Mouse (Mus musculus): ENCODE results near the gene Slc25a28. TPM values are rescaled to one million over a fixed set of nuclear protein-coding genes. Genes with fewer than 3 reads are reported as not detected.
A peak's percentile ranks its signal among the peaks of the same experiment; 100 is the strongest.

Gene Slc25a28
- polyA plus RNA-seq, 1 experiment from 2014 or later: 19.5 TPM

DNA sequence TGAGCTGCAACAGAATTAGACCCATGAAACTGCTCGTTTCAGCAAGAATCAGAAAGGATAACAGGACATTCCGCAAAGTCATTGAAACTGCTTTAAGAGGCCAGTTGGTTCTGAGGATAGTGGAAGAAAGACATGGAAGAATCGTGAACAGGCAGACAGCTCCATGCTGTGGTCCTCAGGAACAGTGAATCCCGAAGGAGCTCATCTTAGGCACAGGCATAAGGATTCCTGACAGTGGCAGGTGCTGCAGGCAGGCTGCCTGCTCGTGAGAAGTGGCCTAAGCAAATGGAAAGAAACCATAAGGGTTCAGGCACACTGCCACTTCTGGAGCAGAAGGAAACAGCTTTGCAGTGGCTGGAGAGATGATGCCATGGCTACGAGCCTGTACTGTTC lies 25.1 kb upstream of the Slc25a28 start:
- Histone ChIP-seq H3K9me3 (replicated peaks) (no peaks in the 10 kb centered on the region), H3K4me1 (no peaks in the 10 kb centered on the region), H3K27ac (replicated peaks) (no peak overlapping the region), H3K4me3 (replicated peaks) (no peak overlapping the region), H3K27me3 (no peaks in the 10 kb centered on the region), H3K9ac (no peak overlapping the region), H3K36me3 (peaks cover 38% of the 10 kb centered on the region), H3K4me2 (replicated peaks) (no peak overlapping the region)
- no peak for ATAC-seq (ENCODE audit: insufficient number of reproducible peaks, low FRiP score, low TSS enrichment, low read depth)
- 80% methylated on average over 6 of the region's 6 CpGs for WGBS

GRCm38 (mm10) chr19:43699021-43699762 lies 24.5 kb upstream of the Slc25a28 start:
- WGBS: 69% methylated on average over 11 of the region's 11 CpGs
- Histone ChIP-seq H3K4me1 (no peaks in the 10 kb centered on the region), H3K9me3 (replicated peaks) (no peaks in the 10 kb centered on the region), H3K9ac (no peak overlapping the region), H3K4me2 (replicated peaks) (no peak overlapping the region), H3K27me3 (no peaks in the 10 kb centered on the region), H3K27ac (replicated peaks) (no peak overlapping the region), H3K36me3 (peaks cover 32% of the 10 kb centered on the region), H3K4me3 (replicated peaks) (no peak overlapping the region)
- no peak for ATAC-seq (ENCODE audit: insufficient number of reproducible peaks, low FRiP score, low TSS enrichment, low read depth)

- H3K9ac ChIP-seq: no peak overlapping the region
- no peaks in the 10 kb centered on the region for H3K4me1 ChIP-seq
- H3K9me3 ChIP-seq (replicated peaks): no peaks in the 10 kb centered on the region
- 89% methylated on average over 5 of the region's 5 CpGs for WGBS
- H3K27ac ChIP-seq (replicated peaks): no peak overlapping the region
- H3K4me2 ChIP-seq (replicated peaks): no peak overlapping the region
- no peak overlapping the region for H3K4me3 ChIP-seq (replicated peaks)
- ATAC-seq (ENCODE audit: insufficient number of reproducible peaks, low FRiP score, low TSS enrichment, low read depth): no peak
- H3K36me3 ChIP-seq: peaks cover 26% of the 10 kb centered on the region
- H3K27me3 ChIP-seq: no peaks in the 10 kb centered on the region
These were observed 23.1 kb upstream of the Slc25a28 start for GRCm38 (mm10) chr19:43697666-43698370.

GRCm38 (mm10) chr19:43695514-43695964 lies 20.9 kb upstream of the Slc25a28 start:
- no peak for ATAC-seq (ENCODE audit: insufficient number of reproducible peaks, low FRiP score, low TSS enrichment, low read depth)
- 68% methylated on average over 10 of the region's 10 CpGs for WGBS
- no peak overlapping the region for H3K4me3 ChIP-seq (replicated peaks)

GRCm38 (mm10) chr19:43692815-43693214 lies 18.1 kb upstream of the Slc25a28 start:
- Histone ChIP-seq H3K4me3 (replicated peaks) (no peak overlapping the region), H3K9ac (no peak overlapping the region), H3K9me3 (replicated peaks) (no peaks in the 10 kb centered on the region), H3K36me3 (peaks cover 6% of the 10 kb centered on the region; the same call in 1 of the 2 replicates), H3K4me2 (replicated peaks) (no peak overlapping the region), H3K27me3 (no peaks in the 10 kb centered on the region), H3K4me1 (peaks cover 10% of the 10 kb centered on the region; the same call in 1 of the 2 replicates), H3K27ac (replicated peaks) (no peak overlapping the region)
- ATAC-seq (ENCODE audit: insufficient number of reproducible peaks, low FRiP score, low TSS enrichment, low read depth): no peak
- 79% methylated on average over 14 of the region's 14 CpGs for WGBS

More at GRCm38 (mm10) chr19:43695514-43695964, 20.9 kb upstream of the Slc25a28 start:
- H3K4me2 ChIP-seq (replicated peaks): no peak overlapping the region
- H3K9me3 ChIP-seq (replicated peaks): no peaks in the 10 kb centered on the region
- no peak overlapping the region for H3K27ac ChIP-seq (replicated peaks)
- H3K27me3 ChIP-seq: no peaks in the 10 kb centered on the region
- H3K36me3 ChIP-seq: peaks cover 18% of the 10 kb centered on the region
- H3K4me1 ChIP-seq: no peaks in the 10 kb centered on the region
- H3K9ac ChIP-seq: no peak overlapping the region

DNA sequence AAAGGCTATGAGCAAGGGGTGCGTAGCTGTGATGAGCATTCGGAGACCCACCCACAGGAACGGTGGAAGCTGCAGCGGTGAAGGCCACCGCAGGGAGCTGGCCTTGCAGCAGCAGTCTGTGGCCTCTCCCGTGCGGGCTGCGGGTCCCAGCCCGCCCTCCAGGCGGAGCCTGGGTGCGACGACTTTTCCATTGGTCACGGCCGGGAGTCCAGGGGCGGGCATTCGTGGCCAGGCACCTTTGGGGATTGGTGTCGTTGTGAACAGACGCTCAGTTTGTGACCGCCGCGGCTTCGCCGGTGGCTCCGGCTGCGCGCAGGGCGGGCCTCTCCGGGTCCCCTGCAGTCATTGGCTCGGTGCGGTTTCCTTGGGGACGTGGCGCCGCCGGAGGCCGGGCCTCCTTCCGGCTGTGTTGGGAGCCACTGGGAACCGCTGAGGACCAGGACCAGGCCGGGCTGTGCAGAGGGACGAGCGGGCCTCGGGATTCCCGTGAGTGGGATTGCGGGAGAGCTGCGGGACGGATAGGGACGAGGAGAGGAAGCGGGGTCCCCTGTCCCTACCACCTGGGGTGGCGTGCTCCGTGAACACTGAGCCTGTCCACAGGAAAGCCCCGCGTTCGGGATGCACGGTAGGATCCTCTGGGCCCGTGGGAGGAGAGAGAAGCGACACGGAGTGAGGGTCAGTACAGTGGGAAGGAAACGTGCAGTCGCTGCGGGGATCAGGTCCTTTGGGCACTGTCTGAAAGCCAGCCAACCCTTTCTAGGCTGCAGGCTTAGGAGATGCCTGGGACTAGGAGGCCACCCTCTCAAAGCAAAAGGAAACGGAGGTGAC lies 15.0 kb upstream of the Slc25a28 start, which contains the start of gene Entpd7:
Gene Entpd7, plus strand, starts transcription at position 254 of the 828 bp plus-strand sequence.
- peaks cover 10% of the 10 kb centered on the region; the same call in 1 of the 2 replicates for H3K4me1 ChIP-seq
- 0 out of 2 replicates have a peak within 1 kb of the TSS, but pooled peaks have one; percentile 35 for H3K27ac ChIP-seq (replicated peaks)
- peak within 1 kb of the TSS; percentile 68 for H3K4me3 ChIP-seq (replicated peaks)
- H3K36me3 ChIP-seq: peaks cover 6% of the 10 kb centered on the region; the same call in 1 of the 2 replicates
- H3K9me3 ChIP-seq (replicated peaks): no peaks in the 10 kb centered on the region
- no peaks in the 10 kb centered on the region for H3K27me3 ChIP-seq
- 0% methylated on average over 57 of the region's 60 CpGs for WGBS
- peak within 1 kb of the TSS; percentile 62 for H3K4me2 ChIP-seq (replicated peaks)
- peak; percentile 99 for ATAC-seq (ENCODE audit: insufficient number of reproducible peaks, low FRiP score, low TSS enrichment, low read depth)
- H3K9ac ChIP-seq: peak within 1 kb of the TSS; percentile 44

GRCm38 (mm10) chr19:43681541-43681940 lies 6.9 kb upstream of the Slc25a28 start:
- H3K4me2 ChIP-seq (replicated peaks): no peak overlapping the region
- 84% methylated on average over 4 of the region's 4 CpGs for WGBS
- no peaks in the 10 kb centered on the region for H3K9me3 ChIP-seq (replicated peaks)

GRCm38 (mm10) chr19:43679474-43679981 lies 4.8 kb upstream of the Slc25a28 start:
- no peak for ATAC-seq (ENCODE audit: insufficient number of reproducible peaks, low FRiP score, low TSS enrichment, low read depth)
- WGBS: 78% methylated on average over 10 of the region's 10 CpGs
- no peak overlapping the region for H3K9ac ChIP-seq

More at GRCm38 (mm10) chr19:43681541-43681940, 6.9 kb upstream of the Slc25a28 start:
- Histone ChIP-seq H3K27me3 (no peaks in the 10 kb centered on the region), H3K27ac (replicated peaks) (no peak overlapping the region), H3K36me3 (no peaks in the 10 kb centered on the region), H3K4me1 (peaks cover 2% of the 10 kb centered on the region; the same call in 1 of the 2 replicates), H3K4me3 (replicated peaks) (no peak overlapping the region), H3K9ac (no peak overlapping the region)
- no peak for ATAC-seq (ENCODE audit: insufficient number of reproducible peaks, low FRiP score, low TSS enrichment, low read depth)

GRCm38 (mm10) chr19:43678467-43679003 lies 3.9 kb upstream of the Slc25a28 start:
- Histone ChIP-seq H3K36me3 (no peaks in the 10 kb centered on the region), H3K4me1 (peaks cover 14% of the 10 kb centered on the region), H3K9me3 (replicated peaks) (no peaks in the 10 kb centered on the region), H3K9ac (no peak overlapping the region), H3K27ac (replicated peaks) (no peak overlapping the region), H3K4me2 (replicated peaks) (no peak overlapping the region), H3K27me3 (no peaks in the 10 kb centered on the region), H3K4me3 (replicated peaks) (no peak overlapping the region)
- WGBS: 74% methylated on average over 8 of the region's 8 CpGs
- no peak for ATAC-seq (ENCODE audit: insufficient number of reproducible peaks, low FRiP score, low TSS enrichment, low read depth)

More at GRCm38 (mm10) chr19:43679474-43679981, 4.8 kb upstream of the Slc25a28 start:
- no peaks in the 10 kb centered on the region for H3K36me3 ChIP-seq
- H3K4me1 ChIP-seq: peaks cover 11% of the 10 kb centered on the region
- no peaks in the 10 kb centered on the region for H3K9me3 ChIP-seq (replicated peaks)
- H3K27me3 ChIP-seq: no peaks in the 10 kb centered on the region
- H3K4me3 ChIP-seq (replicated peaks): no peak overlapping the region
- H3K27ac ChIP-seq (replicated peaks): no peak overlapping the region
- no peak overlapping the region for H3K4me2 ChIP-seq (replicated peaks)

DNA sequence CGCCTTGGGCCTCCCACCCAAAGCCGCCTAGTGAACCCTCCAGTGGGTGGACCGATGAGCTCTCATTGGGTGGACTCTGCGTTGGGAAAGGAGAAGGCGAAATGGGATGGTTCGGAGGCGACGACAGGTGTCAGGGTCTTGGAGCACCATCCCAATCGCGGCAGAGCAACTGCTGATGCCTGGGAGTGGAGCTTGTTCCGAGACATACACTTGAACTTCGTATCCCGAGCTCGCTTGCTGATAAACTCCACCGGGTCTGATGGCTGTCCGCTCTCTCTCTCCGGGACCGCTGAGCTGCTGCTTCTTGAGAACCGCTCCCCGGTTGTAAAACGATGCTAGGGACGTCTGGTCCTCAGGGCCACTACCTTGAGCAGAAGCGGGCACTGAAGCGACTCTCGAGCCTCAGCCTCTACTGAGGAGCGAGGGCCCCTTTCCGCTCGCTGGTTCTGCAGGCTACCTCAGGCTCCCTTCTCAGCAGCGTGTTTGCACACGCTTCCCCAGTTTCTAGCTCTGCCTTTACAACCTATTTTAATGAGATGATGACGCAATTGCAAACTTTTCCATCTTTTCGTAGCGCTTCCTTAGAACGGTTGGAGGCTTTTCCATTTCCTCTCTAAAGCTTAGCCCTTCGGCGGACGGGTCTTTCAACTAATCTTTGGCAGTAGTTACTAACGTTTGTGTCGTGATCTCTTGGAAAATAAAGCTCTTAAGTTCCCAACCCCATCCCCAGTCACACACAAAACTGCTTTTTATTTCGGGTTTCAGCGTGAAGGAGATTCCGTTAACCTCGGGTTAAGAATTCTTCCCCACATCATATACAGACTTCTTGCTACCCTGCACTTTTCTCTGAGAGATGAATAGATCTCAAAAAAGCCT lies 1.1 kb upstream of the Slc25a28 start:
- Histone ChIP-seq H3K9me3 (replicated peaks) (no peaks in the 10 kb centered on the region), H3K4me3 (replicated peaks) (peak overlapping the region; percentile 93), H3K4me1 (peaks cover 26% of the 10 kb centered on the region), H3K27ac (replicated peaks) (peak overlapping the region; percentile 98), H3K36me3 (no peaks in the 10 kb centered on the region), H3K27me3 (no peaks in the 10 kb centered on the region), H3K4me2 (replicated peaks) (peak overlapping the region; percentile 93), H3K9ac (peak overlapping the region; percentile 39)
- 1% methylated on average over 43 of the region's 43 CpGs for WGBS
- no peak for ATAC-seq (ENCODE audit: insufficient number of reproducible peaks, low FRiP score, low TSS enrichment, low read depth)
